Mouse (Mus musculus) lung, embryonic 14.5 days (tissue): ENCODE measurements around the gene Synj2. TPM values are rescaled to one million over a fixed set of nuclear protein-coding genes. Genes with fewer than 3 reads are reported as not detected.

Experiments
- ATAC-seq: fragments of 200-750 bp; cut with Nextera tagmentation; 2 replicates; pipeline ENCODE4 v1.8.0; 2017; ENCODE audit warnings: mild to moderate bottlenecking, moderate TSS enrichment, moderate library complexity; ENCODE audit not compliant: insufficient read depth
- DNase-seq: peaks from one replicate; pipeline ENCODE4 v3.0.0-alpha.2; 2015
- H3K27ac ChIP-seq: fragments of 300-500 bp; sonication (generic); 2 replicates; pipeline ENCODE4 v1.5.1; 2014; ENCODE audit warnings: low read depth, mild to moderate bottlenecking, moderate library complexity
- H3K27me3 ChIP-seq: fragments of 300-500 bp; sonication (generic); 2 replicates; pipeline ENCODE4 v1.6.1; 2014; ENCODE audit warnings: low read length, control low read depth; ENCODE audit not compliant: insufficient read depth
- H3K36me3 ChIP-seq: fragments of 300-500 bp; sonication (generic); 2 replicates; pipeline ENCODE4 v1.6.1; 2014; ENCODE audit warnings: control low read depth; ENCODE audit not compliant: insufficient read depth
- H3K4me1 ChIP-seq: fragments of 300-500 bp; sonication (generic); 2 replicates; pipeline ENCODE4 v1.6.1; 2014; ENCODE audit warnings: antibody characterized with exemption, control low read depth; ENCODE audit not compliant: insufficient read depth
- H3K4me2 ChIP-seq: fragments of 300-500 bp; sonication (generic); 2 replicates; pipeline ENCODE4 v1.6.1; 2014; ENCODE audit warnings: mild to moderate bottlenecking
- H3K4me3 ChIP-seq: fragments of 300-500 bp; sonication (generic); 2 replicates; pipeline ENCODE4 v1.5.1; 2014; ENCODE audit warnings: low read depth, low read length
- H3K9ac ChIP-seq: fragments of 300-500 bp; sonication (generic); 2 replicates; pipeline ENCODE4 v1.6.1; 2014
- H3K9me3 ChIP-seq: fragments of 300-500 bp; sonication (generic); 2 replicates; pipeline ENCODE4 v1.6.1; 2016; ENCODE audit warnings: low read depth, low read length, control low read depth
- CTCF ChIP-seq: IDR thresholded peaks from 2 replicates; pipeline ENCODE4 v1.5.1; 2016; ENCODE audit warnings: antibody characterized with exemption, low read depth
- whole genome bisulfite sequencing: fragments of 180-500 bp; shearing (Covaris S2); extraction: QIAGEN DNeasy Blood & Tissue Kit; methylation state at CpG from one replicate; pipeline ENCODE4 v1.1.7; 2014; 5-methylcytosine and 5-hydroxymethylcytosine counted together
- polyA plus RNA-seq: library from polyadenylated mRNA; unstranded; fragments of >200 nt; fragmentation: Nextera tagmentation; extraction: Ambion mirVana; gene quantifications from 2 replicates; pipeline ENCODE4 v1.2.1, GENCODE M21; 2014

Gene Synj2
- polyA plus RNA-seq, 1 experiment from 2014 or later, result 3.6 TPM

GRCm38 (mm10) chr17:5959802-5960201 is 18.7 kb downstream of the Synj2 start:
- no peaks in the 10 kb centered on the region for H3K27me3 ChIP-seq
- no peaks in the 10 kb centered on the region for H3K9me3 ChIP-seq
- ATAC-seq (peak; percentile 45; the same call in 1 of the 2 replicates), DNase-seq (peak; percentile 59)
- H3K4me2 ChIP-seq, result peak overlapping the region; percentile 25; the same call in 1 of the 2 replicates
- H3K4me1 ChIP-seq, result peaks cover 16% of the 10 kb centered on the region
- 28% methylated on average over 9 of the region's 9 CpGs for WGBS
- peak overlapping the region; percentile 80 for H3K27ac ChIP-seq
- TF ChIP-seq CTCF, result no peak
- no peak overlapping the region for H3K4me3 ChIP-seq
- H3K9ac ChIP-seq, result peak overlapping the region; percentile 13; the same call in 1 of the 2 replicates
- no peaks in the 10 kb centered on the region for H3K36me3 ChIP-seq

- Histone ChIP-seq H3K4me2 (no peak overlapping the region), H3K27me3 (no peaks in the 10 kb centered on the region), H3K4me3 (no peak overlapping the region), H3K27ac (no peak overlapping the region), H3K9ac (no peak overlapping the region), H3K9me3 (no peaks in the 10 kb centered on the region), H3K36me3 (no peaks in the 10 kb centered on the region), H3K4me1 (peaks cover 16% of the 10 kb centered on the region)
- ATAC-seq (no peak), DNase-seq (no peak)
- 84% methylated on average over 8 of the region's 8 CpGs for WGBS
- TF ChIP-seq CTCF, result no peak
Observed at GRCm38 (mm10) chr17:5963766-5964165, 22.7 kb downstream of the Synj2 start.

GRCm38 (mm10) chr17:5965084-5965781 is 24.2 kb downstream of the Synj2 start:
- Histone ChIP-seq H3K27me3 (no peaks in the 10 kb centered on the region), H3K9ac (no peak overlapping the region), H3K4me1 (peaks cover 12% of the 10 kb centered on the region), H3K36me3 (no peaks in the 10 kb centered on the region), H3K4me3 (no peak overlapping the region), H3K9me3 (no peaks in the 10 kb centered on the region), H3K4me2 (no peak overlapping the region), H3K27ac (peak overlapping the region; percentile 52; the same call in 1 of the 2 replicates)
- 27% methylated on average over 9 of the region's 9 CpGs for WGBS
- no peak for TF ChIP-seq CTCF
- peak; percentile 56 for DNase-seq
- peak; percentile 43 for ATAC-seq

GRCm38 (mm10) chr17:5966706-5967105 is 25.6 kb downstream of the Synj2 start:
- H3K4me2 ChIP-seq, result no peak overlapping the region
- no peaks in the 10 kb centered on the region for H3K36me3 ChIP-seq
- no peak overlapping the region for H3K9ac ChIP-seq
- H3K9me3 ChIP-seq, result no peaks in the 10 kb centered on the region
- peaks cover 9% of the 10 kb centered on the region for H3K4me1 ChIP-seq
- no peak for TF ChIP-seq CTCF
- 73% methylated on average over 5 of the region's 5 CpGs for WGBS
- no peak overlapping the region for H3K27ac ChIP-seq
- DNase-seq (no peak), ATAC-seq (no peak)
- no peak overlapping the region for H3K4me3 ChIP-seq
- no peaks in the 10 kb centered on the region for H3K27me3 ChIP-seq

GRCm38 (mm10) chr17:5968562-5968961 is 27.5 kb downstream of the Synj2 start:
- no peak for TF ChIP-seq CTCF
- no peak overlapping the region for H3K9ac ChIP-seq
- H3K4me3 ChIP-seq, result no peak overlapping the region
- no peak overlapping the region for H3K4me2 ChIP-seq
- ATAC-seq (no peak), DNase-seq (no peak)
- WGBS, result 58% methylated on average over 6 of the region's 6 CpGs
- H3K27me3 ChIP-seq, result no peaks in the 10 kb centered on the region
- H3K36me3 ChIP-seq, result no peaks in the 10 kb centered on the region
- H3K4me1 ChIP-seq, result peaks cover 9% of the 10 kb centered on the region
- H3K27ac ChIP-seq, result no peak overlapping the region
- no peaks in the 10 kb centered on the region for H3K9me3 ChIP-seq

GRCm38 (mm10) chr17:5969246-5969645 is 28.2 kb downstream of the Synj2 start:
- Histone ChIP-seq H3K4me2 (no peak overlapping the region), H3K9ac (no peak overlapping the region), H3K4me1 (peaks cover 9% of the 10 kb centered on the region), H3K27ac (no peak overlapping the region), H3K27me3 (no peaks in the 10 kb centered on the region), H3K36me3 (no peaks in the 10 kb centered on the region), H3K9me3 (no peaks in the 10 kb centered on the region), H3K4me3 (no peak overlapping the region)
- no peak for TF ChIP-seq CTCF
- 47% methylated on average over 3 of the region's 3 CpGs for WGBS
- DNase-seq, result no peak
- no peak for ATAC-seq

- ATAC-seq, result peak; percentile 81
- Histone ChIP-seq H3K4me3 (no peak overlapping the region), H3K27ac (peak overlapping the region; percentile 79), H3K4me1 (peaks cover 12% of the 10 kb centered on the region), H3K27me3 (no peaks in the 10 kb centered on the region), H3K9ac (no peak overlapping the region), H3K9me3 (no peaks in the 10 kb centered on the region), H3K36me3 (no peaks in the 10 kb centered on the region), H3K4me2 (no peak overlapping the region)
- TF ChIP-seq CTCF, result no peak
- WGBS, result 40% methylated on average over 5 of the region's 5 CpGs
- peak; percentile 79 for DNase-seq
Observed at GRCm38 (mm10) chr17:5970298-5970821, 29.3 kb downstream of the Synj2 start.
